Mouse (Mus musculus): ENCODE measurements at regions not wholly inside any gene's neighbourhood (a gene's known extent, or its start where the extent isn't known, plus 50 kb on each side); places are given as distances from the start of the nearest gene placed in this dataset.

- H3K36me3 ChIP-seq: no peaks in the 10 kb centered on the region
- 87% methylated on average over 2 of the region's 2 CpGs for WGBS
- no peaks in the 10 kb centered on the region for H3K27me3 ChIP-seq (ENCODE audit: low read depth, poor library complexity, severe bottlenecking)
- no peaks in the 10 kb centered on the region for H3K4me1 ChIP-seq
- no peak overlapping the region for H3K27ac ChIP-seq
- H3K4me3 ChIP-seq: no peak overlapping the region
- no peaks in the 10 kb centered on the region for H3K9me3 ChIP-seq (replicated peaks)
- peak; percentile 35 for DNase-seq (ENCODE audit: low spot score)
These were observed 196.4 kb downstream of the Mettl4 start for GRCm38 (mm10) chr17:94553400-94553799.

GRCm38 (mm10) chr17:94528765-94529164, 221.1 kb downstream of the Mettl4 start:
- no peak overlapping the region for H3K27ac ChIP-seq
- 92% methylated on average over 2 of the region's 2 CpGs for WGBS
- no peaks in the 10 kb centered on the region for H3K9me3 ChIP-seq (replicated peaks)
- H3K27me3 ChIP-seq (ENCODE audit: low read depth, poor library complexity, severe bottlenecking): no peaks in the 10 kb centered on the region
- no peak overlapping the region for H3K4me3 ChIP-seq
- H3K4me1 ChIP-seq: no peaks in the 10 kb centered on the region
- DNase-seq (ENCODE audit: low spot score): no peak
- H3K36me3 ChIP-seq: no peaks in the 10 kb centered on the region

Measured in limb, embryonic 10.5 days (tissue).